Mouse (Mus musculus): ENCODE measurements around the gene Ell. TPM values are rescaled to one million over a fixed set of nuclear protein-coding genes. Genes with fewer than 3 reads are reported as not detected.

Gene Ell
- total RNA-seq, 2 experiments from 2014 or later, result 22.2 to 26.3 TPM

Other genes starting within 250 kb of the Ell start
- gene Ddx49, start 237.0 kb upstream of the Ell start, total RNA-seq (2021), result 10 to 100 TPM; 63.4 to 67.7 TPM
- gene Cope, start 236.9 kb upstream of the Ell start, total RNA-seq (2021), result 100 to 1,000 TPM; 203 to 216 TPM
- gene Cers1, start 223.7 kb upstream of the Ell start, total RNA-seq (2021), result 1 to 10 TPM; 2.3 to 3.7 TPM
- gene Gdf1, start 209.6 kb upstream of the Ell start, total RNA-seq (2021), result 1 to 10 TPM in 1 of 2 experiments, under 1 TPM in 1; 0.88 to 1.2 TPM
- 10 to 100 TPM; 49.1 to 51.4 TPM for gene Upf1, start 186.2 kb upstream of the Ell start, total RNA-seq (2021)
- gene Comp, start 165.9 kb upstream of the Ell start, total RNA-seq (2021), result 1 to 10 TPM in 1 of 2 experiments, under 1 TPM in 1; 0.97 to 2.0 TPM
- gene Crtc1, start 99.9 kb upstream of the Ell start, total RNA-seq (2021), result 10 to 100 TPM; 14.1 to 19.4 TPM
- gene Klhl26, start 62.5 kb upstream of the Ell start, total RNA-seq (2021), result 10 to 100 TPM; 14.0 to 15.1 TPM
- 1 to 10 TPM; 2.9 to 4.5 TPM for gene Tmem59l, start 52.1 kb upstream of the Ell start, total RNA-seq (2021)
- under 1 TPM; 0.21 to 0.42 TPM for gene Crlf1, start 46.3 kb upstream of the Ell start, total RNA-seq (2021)
- 100 to 1,000 TPM; 121 to 130 TPM for gene Rex1bd, start 32.7 kb upstream of the Ell start, total RNA-seq (2021)
- gene Uba52, start 28.7 kb upstream of the Ell start, total RNA-seq (2021), result 1,000 to 10,000 TPM; 1,751 to 1,916 TPM
- gene Fkbp8, start 11.7 kb upstream of the Ell start, total RNA-seq (2021), result 100 to 1,000 TPM; 226 to 250 TPM
- gene Kxd1, start 11.5 kb upstream of the Ell start, total RNA-seq (2021), result 10 to 100 TPM; 84.0 to 97.4 TPM
- gene Isyna1, start 54.9 kb downstream of the Ell start, total RNA-seq (2021), result 10 to 100 TPM; 59.4 to 59.8 TPM
- gene Ssbp4, start 69.4 kb downstream of the Ell start, total RNA-seq (2021), result 10 to 100 TPM; 92.0 to 96.9 TPM
- gene Lrrc25, start 76.7 kb downstream of the Ell start, total RNA-seq (2021), result 1 to 10 TPM; 3.3 to 3.6 TPM
- gene Gdf15, start 93.0 kb downstream of the Ell start, total RNA-seq (2021), result 1 to 10 TPM in 1 of 2 experiments, under 1 TPM in 1; 0.79 to 1.7 TPM
- 10 to 100 TPM; 65.7 to 80.6 TPM for gene Pgpep1, start 120.9 kb downstream of the Ell start, total RNA-seq (2021)
- 10 to 100 TPM; 91.5 to 94.7 TPM for gene Lsm4, start 133.8 kb downstream of the Ell start, total RNA-seq (2021)
- 100 to 1,000 TPM; 149 to 185 TPM for gene Jund, start 159.5 kb downstream of the Ell start, total RNA-seq (2021)
- gene Iqcn, start 164.0 kb downstream of the Ell start, total RNA-seq (2021), result under 1 TPM; 0.15 to 0.30 TPM
- not detected for gene Gm3336, start 179.1 kb downstream of the Ell start, total RNA-seq (2021)
- 1 to 10 TPM; 2.4 to 2.8 TPM for gene Pde4c, start 184.3 kb downstream of the Ell start, total RNA-seq (2021)
- gene Rab3a, start 215.2 kb downstream of the Ell start, total RNA-seq (2021), result 10 to 100 TPM; 53.3 to 53.9 TPM
- gene Mpv17l2, start 221.5 kb downstream of the Ell start, total RNA-seq (2021), result 100 to 1,000 TPM in 1 of 2 experiments, 10 to 100 TPM in 1; 92.9 to 106 TPM
- gene Pik3r2, start 237.3 kb downstream of the Ell start, total RNA-seq (2021), result 10 to 100 TPM; 37.7 to 46.4 TPM

Measured in adrenal gland, postnatal 10 days (tissue).